Mouse (Mus musculus) right cerebral cortex, adult 18-20 months (tissue): ENCODE data around the gene Cwc25.

ENCODE experiments used
- DNase-seq: peaks from one replicate; pipeline ENCODE4 v3.0.0; 2022; ENCODE audit warnings: mixed read lengths

Gene Cwc25

GRCm38 (mm10) chr11:97697199-97697890, 69.0 kb downstream of the Cwc25 start:
- DNase-seq: no peak

DNA sequence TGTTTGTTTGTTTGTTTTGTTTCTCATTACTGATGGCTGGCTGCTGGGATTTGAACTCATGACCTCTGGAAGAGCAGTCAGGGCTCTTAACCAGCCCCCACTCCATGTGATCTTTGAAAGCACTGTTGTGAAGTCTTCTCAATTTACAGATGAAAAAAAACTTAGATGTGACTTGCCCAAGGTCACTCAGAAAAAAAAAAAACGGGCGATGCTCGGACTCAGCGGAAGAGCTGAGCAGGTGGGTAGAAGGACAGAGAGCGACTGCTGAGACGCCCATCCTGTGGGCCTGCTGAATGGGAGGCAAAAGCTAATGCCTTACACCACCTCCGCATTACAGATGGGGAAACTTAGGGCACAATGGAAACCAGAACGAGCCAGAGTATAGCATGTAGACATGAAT, 69.7 kb downstream of the Cwc25 start:
- no peak for DNase-seq

DNA sequence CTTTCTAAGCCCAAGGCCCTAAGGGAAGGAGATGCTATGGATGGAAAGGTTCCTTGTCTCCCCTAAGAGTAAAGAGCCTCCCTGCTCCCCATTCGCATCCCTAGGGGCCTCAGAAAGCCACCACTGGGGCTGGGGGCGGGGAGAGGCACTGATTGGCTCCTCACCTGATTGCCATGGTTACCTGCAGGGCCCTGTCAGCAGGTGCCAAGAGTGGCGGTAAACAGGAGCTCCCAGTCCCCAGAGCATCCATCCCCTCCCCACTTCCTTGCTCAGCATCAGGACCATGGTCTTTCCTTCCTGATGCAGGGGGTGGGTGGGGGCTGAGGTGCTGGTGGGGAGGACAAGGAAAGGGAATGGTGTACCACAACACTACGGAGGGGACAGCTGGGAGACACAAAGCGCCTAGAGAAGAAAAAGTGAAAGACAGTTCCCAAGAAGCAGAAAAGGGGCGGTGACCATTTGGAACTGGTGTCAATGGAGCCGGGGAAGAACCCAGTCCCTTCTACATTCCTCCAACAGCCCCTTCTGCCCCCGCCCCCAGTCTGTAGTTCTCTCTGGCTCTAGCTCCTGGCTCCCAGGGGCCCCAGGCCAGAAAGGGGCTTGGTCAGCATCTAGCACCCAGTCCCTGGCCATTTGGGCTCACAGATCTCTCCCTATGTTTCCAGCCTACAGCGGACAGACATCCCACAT, 70.5 kb downstream of the Cwc25 start:
- DNase-seq: no peak
